Mouse (Mus musculus): ENCODE data around the gene Lyg2. TPM values are rescaled to one million over a fixed set of nuclear protein-coding genes. Genes with fewer than 3 reads are reported as not detected.

Gene Lyg2
- total RNA-seq, 2 experiments from 2014 or later = not detected

- no peak for DNase-seq (ENCODE audit: low spot score in 2 of 2)
These were observed 31.8 kb downstream of the Lyg2 start for GRCm38 (mm10) chr1:37884451-37884850.

- DNase-seq (ENCODE audit: low spot score in 2 of 2) = no peak
These were observed 32.9 kb downstream of the Lyg2 start for GRCm38 (mm10) chr1:37883411-37883810.

DNA sequence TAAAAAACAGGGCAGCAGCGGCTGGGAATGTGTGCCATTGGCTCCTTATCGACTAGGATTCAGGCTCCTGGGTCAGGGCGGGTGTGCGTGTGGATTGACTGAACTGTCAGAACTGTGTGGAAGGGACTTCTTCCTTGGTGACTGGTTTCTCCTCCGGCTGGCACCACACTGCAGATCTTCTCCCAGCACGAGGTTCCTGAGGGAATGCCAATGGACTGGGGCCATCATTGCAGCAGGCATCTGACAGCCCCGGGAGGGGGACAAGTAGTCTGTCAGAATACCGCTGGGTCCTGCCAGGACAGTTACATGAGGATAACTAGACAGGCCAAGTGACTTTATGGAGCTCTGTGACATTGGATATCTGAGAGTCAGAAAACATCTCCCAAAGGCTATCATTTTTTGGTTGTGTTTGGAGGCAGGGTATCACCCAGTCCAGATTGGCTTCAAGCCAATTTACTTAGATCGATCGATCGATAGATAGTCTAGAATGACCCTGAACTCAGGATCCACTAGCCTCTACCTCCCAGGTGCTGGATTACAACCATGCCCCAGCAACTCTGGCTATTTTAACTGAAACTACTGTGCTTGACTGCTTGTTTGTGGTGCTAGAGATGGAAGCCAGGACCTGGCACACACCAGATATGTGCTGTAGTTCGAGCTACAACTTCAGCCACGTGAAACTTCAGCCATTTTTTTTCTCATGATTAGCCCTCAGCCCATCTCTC is 38.4 kb downstream of the Lyg2 start:
- DNase-seq (ENCODE audit: low spot score in 2 of 2) = no peak

GRCm38 (mm10) chr1:37873157-37873556 is 43.1 kb downstream of the Lyg2 start:
- no peak for DNase-seq (ENCODE audit: low spot score in 2 of 2)

DNA sequence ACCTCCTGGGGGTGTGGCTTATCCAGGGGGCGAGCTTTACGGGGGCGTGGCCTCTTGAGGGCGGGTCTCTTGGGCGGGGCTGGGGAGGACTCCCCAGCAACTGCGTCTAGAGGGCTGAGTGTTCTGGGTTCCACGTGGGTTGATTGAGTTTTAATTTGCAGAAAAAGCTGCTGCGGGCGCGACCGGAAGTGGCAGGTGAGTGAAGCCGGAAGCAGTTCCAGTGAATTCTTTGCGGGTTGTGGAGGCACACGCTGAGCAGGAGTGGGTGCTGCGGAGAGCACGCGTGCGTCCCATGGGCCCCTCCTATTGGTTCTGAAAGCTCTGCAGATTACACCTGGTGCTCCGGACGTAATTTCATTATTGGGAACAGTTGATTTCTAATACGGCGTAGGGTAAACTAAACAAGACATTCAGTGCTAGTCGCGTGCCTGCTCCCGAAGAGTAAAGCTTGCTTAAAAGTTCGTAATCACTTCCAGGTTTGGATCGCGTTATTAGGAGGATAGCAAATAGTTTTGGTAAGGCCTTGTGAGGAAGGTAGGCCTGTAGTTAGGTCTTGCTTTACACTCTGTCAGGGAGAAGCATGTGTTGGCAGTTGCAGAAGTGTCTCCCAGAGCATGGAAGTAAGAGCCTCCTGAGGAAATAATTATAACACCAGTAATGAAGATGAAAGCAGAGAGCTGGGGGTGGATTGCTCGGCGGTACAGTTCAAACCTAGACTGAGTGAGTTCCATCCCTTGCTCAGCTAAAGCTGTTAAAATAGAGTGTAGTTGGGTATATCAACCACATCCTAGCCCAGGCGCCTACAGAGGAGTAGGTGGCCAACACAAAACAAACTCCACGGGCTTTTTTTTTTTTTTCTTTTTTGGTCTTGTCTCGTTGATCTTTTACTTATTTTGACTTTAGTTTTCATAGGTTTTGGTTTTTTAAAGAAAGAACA is 43.9 kb downstream of the Lyg2 start:
- peak; percentile 61 to 75 for DNase-seq (ENCODE audit: low spot score in 2 of 2)

DNA sequence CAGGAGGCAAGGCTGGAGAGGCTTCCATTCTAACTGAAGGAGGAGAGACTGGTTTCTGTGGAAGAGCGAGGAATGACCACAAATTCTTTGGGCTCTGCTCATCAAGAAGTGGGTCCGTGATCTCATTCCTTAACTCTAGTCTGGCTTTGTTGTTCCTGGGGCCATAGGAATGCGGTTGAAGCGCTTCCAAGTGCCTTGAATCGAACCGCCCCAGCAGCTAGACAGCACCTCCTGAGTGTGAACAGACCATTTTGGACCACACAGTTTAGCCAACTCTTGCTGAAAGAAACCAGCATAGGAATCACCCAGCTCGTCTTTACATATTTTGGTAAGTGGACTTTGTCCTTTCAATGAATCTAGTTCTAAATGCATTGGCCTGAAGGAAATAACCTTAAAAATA is 44.6 kb downstream of the Lyg2 start, which contains the start of gene Lipt1:
Lipt1 (plus strand) TSS at position 35 of the 400 bp plus-strand sequence.
- peak in 1 of 2 experiments; percentile 21 for DNase-seq (ENCODE audit: low spot score in 2 of 2)

GRCm38 (mm10) chr1:37869362-37869761 is 46.9 kb downstream of the Lyg2 start:
- no peak for DNase-seq (ENCODE audit: low spot score in 2 of 2)

- no peak for DNase-seq (ENCODE audit: low spot score in 2 of 2)
These were observed 47.7 kb downstream of the Lyg2 start for GRCm38 (mm10) chr1:37868640-37869039.

GRCm38 (mm10) chr1:37867684-37868322 is 48.5 kb downstream of the Lyg2 start:
- DNase-seq (ENCODE audit: low spot score in 2 of 2) = no peak

GRCm38 (mm10) chr1:37867056-37867455 is 49.2 kb downstream of the Lyg2 start:
- peak; percentile 26 to 39 for DNase-seq (ENCODE audit: low spot score in 2 of 2)

- DNase-seq (ENCODE audit: low spot score in 2 of 2) = no peak
These were observed 50.0 kb downstream of the Lyg2 start, which contains the start of gene Tsga10 for GRCm38 (mm10) chr1:37866286-37866685. Gene Tsga10 (minus strand): TSS chr1:37866429.

GRCm38 (mm10) chr1:37865401-37866215 is 50.7 kb downstream of the Lyg2 start:
- DNase-seq (ENCODE audit: low spot score in 2 of 2) = no peak

- DNase-seq (ENCODE audit: low spot score in 2 of 2) = peak; percentile 99 to 100
These were observed 51.5 kb downstream of the Lyg2 start for GRCm38 (mm10) chr1:37864511-37865400.

Other genes with a start within 250 kb of the Lyg2 start
- gene 2010300C02Rik, start 196.4 kb downstream of the Lyg2 start, total RNA-seq (2021) = 100 to 1,000 TPM; 251 to 264 TPM
- 10 to 100 TPM; 17.8 to 19.3 TPM for gene Tsga10, start 50.1 kb downstream of the Lyg2 start, total RNA-seq (2021)
- gene Lipt1, start 44.8 kb downstream of the Lyg2 start, total RNA-seq (2021) = 1 to 10 TPM; 8.8 to 9.4 TPM
- 10 to 100 TPM; 10.7 to 11.3 TPM for gene Mitd1, start 26.1 kb downstream of the Lyg2 start, total RNA-seq (2021)
- 100 to 1,000 TPM; 139 to 146 TPM for gene Mrpl30, start 26.0 kb downstream of the Lyg2 start, total RNA-seq (2021)
- not detected for gene Lyg1, start 41.3 kb upstream of the Lyg2 start, total RNA-seq (2021)
- 10 to 100 TPM; 56.6 to 71.1 TPM for gene Txndc9, start 81.4 kb upstream of the Lyg2 start, total RNA-seq (2021)
- 10 to 100 TPM; 40.7 to 41.1 TPM for gene Eif5b, start 81.5 kb upstream of the Lyg2 start, total RNA-seq (2021)
- gene Rev1, start 213.3 kb upstream of the Lyg2 start, total RNA-seq (2021) = 10 to 100 TPM; 39.3 to 40.7 TPM